Mouse (Mus musculus) MEL (cell line): Measurements from ENCODE around the gene Rnf5. TPM values are rescaled to one million over a fixed set of nuclear protein-coding genes. Genes with fewer than 3 reads are reported as not detected.

Source experiments
- DNase-seq: peaks from one replicate; pipeline ENCODE4 v3.0.0; 2011; ENCODE audit warnings: low read depth, low spot score
- H3K27ac ChIP-seq: 2 replicates; pipeline ENCODE4 v1.5.1; 2012; ENCODE audit warnings: low read depth, mild to moderate bottlenecking, control low read depth, low read length, moderate library complexity; ENCODE audit not compliant: control insufficient read depth
- H3K27me3 ChIP-seq, 2 experiments: fragments of 150-350 bp in 1 of 2; sonication (generic) in 1 of 2; 2 replicates each; pipeline ENCODE4 v1.6.1; 2012; ENCODE audit warnings: low read length in 2 of 2, mild to moderate bottlenecking in 2 of 2, improper control_type of control experiment in 1 of 2, moderate library complexity in 1 of 2; ENCODE audit not compliant: insufficient read depth in 2 of 2, control insufficient read depth in 1 of 2
- H3K36me3 ChIP-seq, 2 experiments: 2 replicates each; pipeline ENCODE4 v1.6.1; 2012 to 2014; ENCODE audit warnings: low read length in 2 of 2, improper control_type of control experiment in 1 of 2, inconsistent platforms in 1 of 2, mild to moderate bottlenecking in 1 of 2; ENCODE audit not compliant: insufficient read depth in 2 of 2, control insufficient read depth in 1 of 2
- H3K4me1 ChIP-seq, 2 experiments: fragments of 150-350 bp in 1 of 2; sonication (generic) in 1 of 2; 2 replicates each; pipeline ENCODE4 v1.6.1; 2012; ENCODE audit warnings: low read length in 2 of 2, improper control_type of control experiment in 1 of 2, mild to moderate bottlenecking in 1 of 2; ENCODE audit not compliant: insufficient read depth in 2 of 2, control insufficient read depth in 1 of 2
- H3K4me3 ChIP-seq, 2 experiments: fragments of 150-350 bp in 1 of 2; sonication (generic) in 1 of 2; 2 replicates each; pipeline ENCODE4 v1.5.1; 2012; ENCODE audit warnings: low read depth in 2 of 2, low read length in 2 of 2, mild to moderate bottlenecking in 2 of 2, moderate library complexity in 2 of 2, control low read depth in 1 of 2, improper control_type of control experiment in 1 of 2; ENCODE audit not compliant: control insufficient read depth in 1 of 2, insufficient read depth in 1 of 2
- H3K79me2 ChIP-seq: 2 replicates; pipeline ENCODE4 v1.6.1; 2012; ENCODE audit warnings: mild to moderate bottlenecking, low read length, moderate library complexity; ENCODE audit not compliant: control insufficient read depth, poor library complexity, insufficient read depth
- H3K9ac ChIP-seq: 2 replicates; pipeline ENCODE4 v1.6.1; 2012; ENCODE audit warnings: low read depth, mild to moderate bottlenecking, control low read depth, low read length, moderate library complexity; ENCODE audit not compliant: control insufficient read depth, poor library complexity, severe bottlenecking
- H3K9me3 ChIP-seq: fragments of 150-350 bp; sonication (generic); replicated peaks from 2 replicates; pipeline ENCODE4 v1.6.1; 2012; ENCODE audit warnings: mild to moderate bottlenecking, low read length, improper control_type of control experiment, moderate library complexity; ENCODE audit not compliant: insufficient read depth
- BHLHE40 ChIP-seq: IDR thresholded peaks from 2 replicates; pipeline ENCODE4 v1.6.1; 2012; ENCODE audit warnings: low read depth, mild to moderate bottlenecking, inconsistent platforms, low read length, improper control_type of control experiment, borderline replicate concordance
- CHD1 ChIP-seq: IDR thresholded peaks from 2 replicates; pipeline ENCODE4 v1.6.1; 2012; ENCODE audit warnings: low read depth, mild to moderate bottlenecking, inconsistent platforms, low read length, improper control_type of control experiment
- CHD2 ChIP-seq: IDR thresholded peaks from 2 replicates; pipeline ENCODE4 v1.6.1; 2011; ENCODE audit warnings: low read length, improper control_type of control experiment
- CTCF ChIP-seq, 3 experiments: IDR thresholded peaks in 2 of 3; conservative IDR thresholded peaks in 1 of 3; 2 replicates each; pipeline ENCODE4 v1.5.1; 2011 to 2012; ENCODE audit warnings: low read length in 3 of 3, low read depth in 2 of 3, mild to moderate bottlenecking in 2 of 3, improper control_type of control experiment in 1 of 3, inconsistent platforms in 1 of 3, mixed read lengths in 1 of 3, moderate library complexity in 1 of 3; ENCODE audit not compliant: control insufficient read depth in 1 of 3, insufficient read depth in 1 of 3, poor library complexity in 1 of 3, severe bottlenecking in 1 of 3
- E2F4 ChIP-seq: IDR thresholded peaks from 2 replicates; pipeline ENCODE4 v1.6.1; 2011; ENCODE audit warnings: low read depth, low read length, improper control_type of control experiment, borderline replicate concordance
- ELF1 ChIP-seq: IDR thresholded peaks from 2 replicates; pipeline ENCODE4 v1.6.1; 2014; ENCODE audit warnings: low read depth, mild to moderate bottlenecking, inconsistent platforms, low read length, improper control_type of control experiment, moderate library complexity
- EP300 ChIP-seq, 2 experiments: IDR thresholded peaks; 2 replicates each; pipeline ENCODE4 v1.6.1; 2011; ENCODE audit warnings: improper control_type of control experiment in 2 of 2, low read length in 2 of 2, low read depth in 1 of 2, mild to moderate bottlenecking in 1 of 2
- GABPA ChIP-seq: IDR thresholded peaks from 2 replicates; pipeline ENCODE4 v1.6.1; 2012; ENCODE audit warnings: low read depth, mild to moderate bottlenecking, inconsistent platforms, low read length, improper control_type of control experiment, moderate library complexity
- HCFC1 ChIP-seq: IDR thresholded peaks from 2 replicates; pipeline ENCODE4 v1.6.1; 2012; ENCODE audit warnings: low read depth, mild to moderate bottlenecking, inconsistent platforms, low read length, improper control_type of control experiment, moderate library complexity
- JUND ChIP-seq: IDR thresholded peaks from 2 replicates; pipeline ENCODE4 v1.6.1; 2011; ENCODE audit warnings: low read depth, mild to moderate bottlenecking, improper control_type of control experiment, low read length
- KAT2A ChIP-seq: conservative IDR thresholded peaks from 2 replicates; pipeline ENCODE4 v1.6.1; 2012; ENCODE audit warnings: low read depth, low read length, improper control_type of control experiment, inconsistent platforms
- MAFK ChIP-seq: IDR thresholded peaks from 2 replicates; pipeline ENCODE4 v1.6.1; 2011; ENCODE audit warnings: low read depth, mild to moderate bottlenecking, low read length, improper control_type of control experiment, borderline replicate concordance
- MAZ ChIP-seq: IDR thresholded peaks from 2 replicates; pipeline ENCODE4 v1.6.1; 2012; ENCODE audit warnings: low read depth, mild to moderate bottlenecking, inconsistent platforms, low read length, improper control_type of control experiment
- MEF2A ChIP-seq: IDR thresholded peaks from 2 replicates; pipeline ENCODE4 v1.6.1; 2014; ENCODE audit warnings: low read depth, mild to moderate bottlenecking, inconsistent platforms, low read length, improper control_type of control experiment; ENCODE audit not compliant: poor library complexity, insufficient replicate concordance, severe bottlenecking; ENCODE audit errors: extremely low read depth
- MXI1 ChIP-seq: IDR thresholded peaks from 2 replicates; pipeline ENCODE4 v1.6.1; 2011; ENCODE audit warnings: mild to moderate bottlenecking, low read depth, low read length, improper control_type of control experiment
- MYC ChIP-seq: IDR thresholded peaks from 2 replicates; pipeline ENCODE4 v1.6.1; 2011; ENCODE audit warnings: low read depth, mild to moderate bottlenecking, low read length, improper control_type of control experiment, moderate library complexity
- NELFE ChIP-seq: IDR thresholded peaks from 2 replicates; pipeline ENCODE4 v1.6.1; 2011; ENCODE audit warnings: low read depth, low read length, improper control_type of control experiment
- NRF1 ChIP-seq: IDR thresholded peaks from 2 replicates; pipeline ENCODE4 v1.6.1; 2014; ENCODE audit warnings: low read depth, mild to moderate bottlenecking, inconsistent platforms, low read length, improper control_type of control experiment, moderate library complexity; ENCODE audit not compliant: poor library complexity, insufficient read depth, severe bottlenecking
- POLR2A ChIP-seq, 2 experiments: IDR thresholded peaks; 2 replicates each; pipeline ENCODE4 v1.6.1; 2011 to 2012; ENCODE audit warnings: low read length in 2 of 2, mild to moderate bottlenecking in 2 of 2, control low read depth in 1 of 2, improper control_type of control experiment in 1 of 2, low read depth in 1 of 2, moderate library complexity in 1 of 2; ENCODE audit not compliant: control insufficient read depth in 1 of 2, insufficient read depth in 1 of 2, poor library complexity in 1 of 2
- POLR2AphosphoS2 ChIP-seq: IDR thresholded peaks from 2 replicates; pipeline ENCODE4 v1.6.1; 2011; ENCODE audit warnings: low read length, improper control_type of control experiment
- POLR2AphosphoS5 ChIP-seq: IDR thresholded peaks from 2 replicates; pipeline ENCODE4 v1.6.1; 2012; ENCODE audit warnings: low read depth, borderline replicate concordance, mild to moderate bottlenecking, inconsistent platforms, low read length, moderate library complexity, mixed read lengths
- SMC3 ChIP-seq: IDR thresholded peaks from 2 replicates; pipeline ENCODE4 v1.6.1; 2011; ENCODE audit warnings: low read depth, low read length, improper control_type of control experiment
- UBTF ChIP-seq: IDR thresholded peaks from 2 replicates; pipeline ENCODE4 v1.6.1; 2012; ENCODE audit warnings: low read depth, mild to moderate bottlenecking, inconsistent platforms, low read length, improper control_type of control experiment, moderate library complexity, borderline replicate concordance; ENCODE audit not compliant: insufficient read depth
- USF2 ChIP-seq, 2 experiments: IDR thresholded peaks; 2 replicates each; pipeline ENCODE4 v1.6.1; 2011 to 2012; ENCODE audit warnings: improper control_type of control experiment in 2 of 2, low read length in 2 of 2, borderline replicate concordance in 1 of 2, inconsistent platforms in 1 of 2, low read depth in 1 of 2, mild to moderate bottlenecking in 1 of 2; ENCODE audit not compliant: insufficient read depth in 1 of 2
- ZC3H11A ChIP-seq: IDR thresholded peaks from 2 replicates; pipeline ENCODE4 v1.6.1; 2012; ENCODE audit warnings: low read depth, mild to moderate bottlenecking, inconsistent platforms, low read length, improper control_type of control experiment
- ZMIZ1 ChIP-seq: IDR thresholded peaks from 2 replicates; pipeline ENCODE4 v1.6.1; 2012; ENCODE audit warnings: low read depth, mild to moderate bottlenecking, inconsistent platforms, low read length, improper control_type of control experiment, moderate library complexity
- polyA plus RNA-seq, 2 experiments: library from polyadenylated mRNA; stranded (reverse) in 1 of 2; unstranded in 1 of 2; fragments of >175 nt in 1 of 2; fragments of >200 nt in 1 of 2; gene quantifications; 2 replicates each; pipeline versions ENCODE4 v1.2.1 to v1.2.4; 2012; ENCODE audit warnings: low replicate concordance in 2 of 2, low read depth in 1 of 2; ENCODE audit not compliant: insufficient read length in 2 of 2, insufficient read depth in 1 of 2, missing spikeins in 1 of 2
- total RNA-seq: library from RNA; depleted of rRNA; stranded (reverse); fragments of 300-350 nt; gene quantifications from 2 replicates; pipeline ENCODE4 v1.2.3, GENCODE M21; 2012

The Rnf5 gene
- total and polyA plus RNA-seq, 3 experiments, result 24.8 to 85.1 TPM; not detected in 1

GRCm38 (mm10) chr17:34606186-34607039, 2.9 kb upstream of the Rnf5 start:
- H3K27ac ChIP-seq, result peak overlapping the region; percentile 39
- H3K4me3 ChIP-seq, result peak overlapping the region; percentile 95 to 99
- H3K9me3 ChIP-seq, result no peaks in the 10 kb centered on the region
- TF ChIP-seq MXI1 (no peak), EP300 (IDR thresholded peaks at IDR 0.05; ENCODE audit: low read depth in 1 of 2, low read length in 2 of 2) (no peak), SMC3 (no peak), CTCF (IDR thresholded peaks at IDR 0.05 in 2 of 3, conservative IDR thresholded peaks at IDR 0.05 in 1 of 3; ENCODE audit: control insufficient read depth in 1 of 3, insufficient read depth in 1 of 3, low read depth in 2 of 3, low read length in 3 of 3, poor library complexity in 1 of 3, severe bottlenecking in 1 of 3) (no peak), KAT2A (no peak), POLR2A (IDR thresholded peaks at IDR 0.05; ENCODE audit: control insufficient read depth in 1 of 2, insufficient read depth in 1 of 2, low read depth in 1 of 2, low read length in 2 of 2, poor library complexity in 1 of 2) (no peak), UBTF (no peak), NELFE (no peak), JUND (no peak), USF2 (IDR thresholded peaks at IDR 0.05; ENCODE audit: borderline replicate concordance in 1 of 2, insufficient read depth in 1 of 2, low read depth in 1 of 2, low read length in 2 of 2) (no peak), GABPA (no peak)
- H3K27me3 ChIP-seq, result no peaks in the 10 kb centered on the region
- H3K9ac ChIP-seq, result peak overlapping the region; percentile 92
- peaks cover 0 to 10% of the 10 kb centered on the region in 2 experiments; a peak in 2 of 4 replicates for H3K36me3 ChIP-seq
- H3K79me2 ChIP-seq, result peaks cover 53% of the 10 kb centered on the region
- no peak for DNase-seq
- H3K4me1 ChIP-seq, result peaks cover 6 to 26% of the 10 kb centered on the region in 2 experiments; a peak in 3 of 4 replicates

- Histone ChIP-seq H3K36me3 (peaks cover 0 to 10% of the 10 kb centered on the region in 2 experiments; a peak in 2 of 4 replicates), H3K4me1 (peaks cover 6 to 26% of the 10 kb centered on the region in 2 experiments; a peak in 3 of 4 replicates), H3K27me3 (no peaks in the 10 kb centered on the region), H3K79me2 (peaks cover 53% of the 10 kb centered on the region), H3K4me3 (peak overlapping the region; percentile 95 to 99), H3K9me3 (no peaks in the 10 kb centered on the region), H3K27ac (peak overlapping the region; percentile 87), H3K9ac (peak overlapping the region; percentile 98)
- DNase-seq, result peak; percentile 96
- TF ChIP-seq MAZ, result peak; percentile 97; the same call in 1 of the 2 replicates
- no peak; the same call in 1 of the 2 replicates for TF ChIP-seq CHD1
- TF ChIP-seq HCFC1, result peak; percentile 85
- peak; percentile 92 for TF ChIP-seq NELFE
- peak; percentile 71 for TF ChIP-seq ZMIZ1
- TF ChIP-seq POLR2AphosphoS5, result no peak
- no peak for TF ChIP-seq BHLHE40
- TF ChIP-seq UBTF, result no peak
- TF ChIP-seq USF2 (IDR thresholded peaks at IDR 0.05; ENCODE audit: borderline replicate concordance in 1 of 2, insufficient read depth in 1 of 2, low read depth in 1 of 2, low read length in 2 of 2), result no peak
- peak; percentile 86 for TF ChIP-seq ELF1
- TF ChIP-seq EP300 (IDR thresholded peaks at IDR 0.05; ENCODE audit: low read depth in 1 of 2, low read length in 2 of 2), result 0 out of 4 replicates have a peak, but pooled peaks of 1 of the 2 experiments have one; percentile 14
- TF ChIP-seq ZC3H11A, result no peak
- TF ChIP-seq MXI1, result peak; percentile 64
- no peak for TF ChIP-seq MYC
- no peak for TF ChIP-seq E2F4
- TF ChIP-seq POLR2AphosphoS2, result peak; percentile 86
- TF ChIP-seq MEF2A, result no peak
- 0 out of 2 replicates have a peak, but pooled peaks have one; percentile 22 for TF ChIP-seq NRF1
- TF ChIP-seq POLR2A (IDR thresholded peaks at IDR 0.05; ENCODE audit: control insufficient read depth in 1 of 2, insufficient read depth in 1 of 2, low read depth in 1 of 2, low read length in 2 of 2, poor library complexity in 1 of 2), result peak; percentile 81 to 94
- TF ChIP-seq MAFK, result no peak
- TF ChIP-seq GABPA, result no peak
- TF ChIP-seq CHD2, result peak; percentile 29; the same call in 1 of the 2 replicates
These were observed 2.1 kb upstream of the Rnf5 start for GRCm38 (mm10) chr17:34605609-34606008.
